In the genomic region with DNA sequence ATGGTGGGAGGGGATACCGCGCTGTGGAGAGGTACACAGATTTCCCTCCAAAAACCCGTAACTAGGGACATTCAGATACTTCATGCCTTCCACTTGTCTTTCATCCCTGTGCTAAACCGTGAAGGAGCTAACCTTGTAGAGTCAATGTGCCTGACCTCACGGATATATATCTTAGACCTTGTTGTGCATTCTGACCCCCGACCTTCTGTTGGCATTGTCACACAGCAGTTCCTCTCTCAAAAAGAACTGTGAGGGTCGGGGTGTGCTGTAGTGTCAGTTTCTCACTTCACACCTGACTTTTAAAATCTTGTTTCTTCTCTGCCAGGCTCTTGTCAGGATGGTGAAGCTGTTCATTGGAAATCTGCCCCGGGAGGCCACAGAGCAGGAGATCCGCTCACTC, we compare ENCODE assay signal across 8 mouse cellular contexts. TPM values are rescaled to one million over a fixed set of nuclear protein-coding genes. Genes with fewer than 3 reads are reported as not detected.
DNase-seq lines count a peak whose midpoint lies in the region; ATAC-seq lines count a peak whose summit lies in the region.

No protein-coding gene starts in this region.

- peak overlapping the region; percentile 68 for H3K4me2 ChIP-seq in embryonic facial prominence, embryonic 11.5 days (ENCODE audit: low read depth, low read length)
- H3K4me2 ChIP-seq in intestine, embryonic 16.5 days (ENCODE audit: low read depth, low read length) = peak overlapping the region; percentile 80
- H3K4me2 ChIP-seq in neural tube, embryonic 12.5 days (replicated peaks) = peak overlapping the region; percentile 64

- 12% methylated on average over 9 of the region's 9 CpGs for WGBS in embryonic facial prominence, embryonic 11.5 days
- WGBS in intestine, embryonic 16.5 days = 2% methylated on average over 9 of the region's 9 CpGs
- 4% methylated on average over 9 of the region's 9 CpGs for WGBS in neural tube, embryonic 12.5 days

- H3K9ac ChIP-seq in embryonic facial prominence, embryonic 11.5 days (replicated peaks; ENCODE audit: low read length) = peak overlapping the region; percentile 92
- H3K9ac ChIP-seq in intestine, embryonic 16.5 days (ENCODE audit: low read depth, low read length) = peak overlapping the region; percentile 80
- H3K9ac ChIP-seq in neural tube, embryonic 12.5 days = peak overlapping the region; percentile 76

- intact Hi-C loops in left cerebral cortex, postnatal 25 days (cut with DNase I) = loop anchor here (1.0 to 2.0 kb wide), 3 partner anchors 54 to 149 kb away; a partner anchor contains a TSS

- peak overlapping the region; percentile 92 for H3K27ac ChIP-seq in embryonic facial prominence, embryonic 11.5 days (replicated peaks; ENCODE audit: low read depth, low read length)
- H3K27ac ChIP-seq in intestine, embryonic 16.5 days (ENCODE audit: low read length) = peak overlapping the region; percentile 96
- peak overlapping the region; percentile 87 for H3K27ac ChIP-seq in neural tube, embryonic 12.5 days

- H3K4me3 ChIP-seq in embryonic facial prominence, embryonic 11.5 days (ENCODE audit: low read depth, low read length) = peak overlapping the region; percentile 71
- H3K4me3 ChIP-seq in intestine, embryonic 16.5 days (ENCODE audit: low read length) = peak overlapping the region; percentile 63
- H3K4me3 ChIP-seq in neural tube, embryonic 12.5 days = peak overlapping the region; percentile 56

- H3K9me3 ChIP-seq in embryonic facial prominence, embryonic 11.5 days (replicated peaks; ENCODE audit: control insufficient read depth, low read length) = no peaks in the 10 kb centered on the region
- no peaks in the 10 kb centered on the region for H3K9me3 ChIP-seq in intestine, embryonic 16.5 days (ENCODE audit: control insufficient read depth, low read length)
- H3K9me3 ChIP-seq in neural tube, embryonic 12.5 days = no peaks in the 10 kb centered on the region

- ATAC-seq in embryonic facial prominence, embryonic 11.5 days (replicated peaks; ENCODE audit: insufficient number of reproducible peaks, low FRiP score, low TSS enrichment, low read depth) = peak; percentile 6; the same call in 1 of the 2 replicates
- no peak for ATAC-seq in intestine, embryonic 16.5 days
- ATAC-seq in neural tube, embryonic 12.5 days (ENCODE audit: low FRiP score, low read depth) = no peak
- no peak for ATAC-seq in cerebellum, adult (ENCODE audit: insufficient number of reproducible peaks, low FRiP score, low TSS enrichment)

- no peaks in the 10 kb centered on the region for H3K4me1 ChIP-seq in embryonic facial prominence, embryonic 11.5 days (ENCODE audit: control insufficient read depth, insufficient read depth, low read length)
- peaks cover 9% of the 10 kb centered on the region for H3K4me1 ChIP-seq in intestine, embryonic 16.5 days (ENCODE audit: control insufficient read depth, insufficient read depth, low read length)
- H3K4me1 ChIP-seq in neural tube, embryonic 12.5 days = peaks cover 23% of the 10 kb centered on the region

- peaks cover under 1% of the 10 kb centered on the region for H3K36me3 ChIP-seq in embryonic facial prominence, embryonic 11.5 days (replicated peaks; ENCODE audit: control insufficient read depth, insufficient read depth, low read depth, low read length)
- H3K36me3 ChIP-seq in intestine, embryonic 16.5 days (ENCODE audit: control insufficient read depth, insufficient read depth, low read length) = no peaks in the 10 kb centered on the region
- H3K36me3 ChIP-seq in neural tube, embryonic 12.5 days = peaks cover 32% of the 10 kb centered on the region

- H3K27me3 ChIP-seq in embryonic facial prominence, embryonic 11.5 days (ENCODE audit: control insufficient read depth, insufficient read depth, low read length) = no peaks in the 10 kb centered on the region
- H3K27me3 ChIP-seq in intestine, embryonic 16.5 days (replicated peaks; ENCODE audit: control insufficient read depth, insufficient read depth, low read length) = no peaks in the 10 kb centered on the region
- H3K27me3 ChIP-seq in neural tube, embryonic 12.5 days (replicated peaks) = no peaks in the 10 kb centered on the region

- DNase-seq in kidney, postnatal 10 days = peak; percentile 30
- no peak for DNase-seq in kidney, postnatal 14 days
- no peak for DNase-seq in embryonic facial prominence, embryonic 11.5 days (ENCODE audit: low spot score)
- DNase-seq in MN1 (ENCODE audit: low spot score) = no peak
- no peak for DNase-seq in left cerebral cortex, postnatal 25 days (ENCODE audit: low spot score in 2 of 2)

RNA-seq across cellular contexts. Expression of a gene that starts 0.6 kb away (rescaled TPM):
- 110 and 116 TPM in 2 replicates for polyA plus RNA-seq in embryonic facial prominence, embryonic 11.5 days (2014; fragmentation: Nextera tagmentation; extraction: Ambion mirVana)
- polyA plus RNA-seq in intestine, embryonic 16.5 days (2015; fragmentation: Nextera tagmentation; extraction: Ambion mirVana) = 38.5 and 41.6 TPM in 2 replicates
- 157 and 164 TPM in 2 replicates for polyA plus RNA-seq in neural tube, embryonic 12.5 days (2016; fragmentation: Nextera tagmentation; extraction: Ambion mirVana)
- 10 to 100 TPM; 16.5 to 18.9 TPM for total RNA-seq in left cerebral cortex, postnatal 25 days (2021)

RNA-seq across cellular contexts. Expression of a gene that starts 36.8 kb away (rescaled TPM):
- 92.9 and 109 TPM in 2 replicates for polyA plus RNA-seq in embryonic facial prominence, embryonic 11.5 days (2014; fragmentation: Nextera tagmentation; extraction: Ambion mirVana)
- polyA plus RNA-seq in intestine, embryonic 16.5 days (2015; fragmentation: Nextera tagmentation; extraction: Ambion mirVana) = 47.3 and 49.4 TPM in 2 replicates
- 102 and 106 TPM in 2 replicates for polyA plus RNA-seq in neural tube, embryonic 12.5 days (2016; fragmentation: Nextera tagmentation; extraction: Ambion mirVana)
- 10 to 100 TPM; 74.8 to 76.3 TPM for total RNA-seq in left cerebral cortex, postnatal 25 days (2021)

RNA-seq across cellular contexts. Expression of a gene that starts 46.0 kb away (rescaled TPM):
- polyA plus RNA-seq in embryonic facial prominence, embryonic 11.5 days (2014; fragmentation: Nextera tagmentation; extraction: Ambion mirVana) = 5.3 and 5.4 TPM in 2 replicates
- polyA plus RNA-seq in intestine, embryonic 16.5 days (2015; fragmentation: Nextera tagmentation; extraction: Ambion mirVana) = 0.77 and 0.88 TPM in 2 replicates
- polyA plus RNA-seq in neural tube, embryonic 12.5 days (2016; fragmentation: Nextera tagmentation; extraction: Ambion mirVana) = 39.5 and 41.8 TPM in 2 replicates
- 100 to 1,000 TPM; 659 to 669 TPM for total RNA-seq in left cerebral cortex, postnatal 25 days (2021)

RNA-seq across cellular contexts. Expression of a gene that starts 54.5 kb away (rescaled TPM):
- 18.4 and 25.8 TPM in 2 replicates for polyA plus RNA-seq in embryonic facial prominence, embryonic 11.5 days (2014; fragmentation: Nextera tagmentation; extraction: Ambion mirVana)
- polyA plus RNA-seq in intestine, embryonic 16.5 days (2015; fragmentation: Nextera tagmentation; extraction: Ambion mirVana) = 29.4 and 30.1 TPM in 2 replicates
- 28.1 and 34.7 TPM in 2 replicates for polyA plus RNA-seq in neural tube, embryonic 12.5 days (2016; fragmentation: Nextera tagmentation; extraction: Ambion mirVana)
- total RNA-seq in left cerebral cortex, postnatal 25 days (2021) = 10 to 100 TPM; 21.8 to 21.9 TPM

RNA-seq across cellular contexts. Expression of a gene that starts 54.5 kb away (rescaled TPM):
- 110 and 111 TPM in 2 replicates for polyA plus RNA-seq in embryonic facial prominence, embryonic 11.5 days (2014; fragmentation: Nextera tagmentation; extraction: Ambion mirVana)
- polyA plus RNA-seq in intestine, embryonic 16.5 days (2015; fragmentation: Nextera tagmentation; extraction: Ambion mirVana) = 73.1 and 77.0 TPM in 2 replicates
- 96.3 and 97.1 TPM in 2 replicates for polyA plus RNA-seq in neural tube, embryonic 12.5 days (2016; fragmentation: Nextera tagmentation; extraction: Ambion mirVana)
- 10 to 100 TPM; 49.9 to 59.8 TPM for total RNA-seq in left cerebral cortex, postnatal 25 days (2021)
